Mouse (Mus musculus) E14TG2a.4 (cell line): Measurements from ENCODE around the gene Atg7.

ENCODE experiments used
- CTCF ChIP-seq: conservative IDR thresholded peaks from 2 replicates; pipeline ENCODE4 v1.5.1; 2014; ENCODE audit warnings: low read length
- NANOG ChIP-seq: IDR thresholded peaks from 2 replicates; pipeline ENCODE4 v1.6.1; 2014; ENCODE audit warnings: borderline replicate concordance, low read length, mixed read lengths

- no peak for TF ChIP-seq CTCF
- TF ChIP-seq NANOG = no peak
These were observed 44.1 kb downstream of the Atg7 start for GRCm38 (mm10) chr6:114687035-114687434.
